Mouse (Mus musculus): ENCODE results near the gene Adam4. TPM values are rescaled to one million over a fixed set of nuclear protein-coding genes. Genes with fewer than 3 reads are reported as not detected.
"Not testable (repeated sequence)": the region's sequence is repeated elsewhere in the genome, so short reads cannot be mapped to it uniquely, and the experiment has no call there.

Gene Adam4
- 1 to 10 TPM; 2.5 to 4.9 (median 3.1) TPM for total RNA-seq (2022)

- no peak for DNase-seq (ENCODE audit: low spot score in 2 of 2)
Observed at GRCm38 (mm10) chr12:81421846-81422245, at the start of gene Adam4. Gene Adam4, minus strand, starts transcription at chr12:81421946.

DNA sequence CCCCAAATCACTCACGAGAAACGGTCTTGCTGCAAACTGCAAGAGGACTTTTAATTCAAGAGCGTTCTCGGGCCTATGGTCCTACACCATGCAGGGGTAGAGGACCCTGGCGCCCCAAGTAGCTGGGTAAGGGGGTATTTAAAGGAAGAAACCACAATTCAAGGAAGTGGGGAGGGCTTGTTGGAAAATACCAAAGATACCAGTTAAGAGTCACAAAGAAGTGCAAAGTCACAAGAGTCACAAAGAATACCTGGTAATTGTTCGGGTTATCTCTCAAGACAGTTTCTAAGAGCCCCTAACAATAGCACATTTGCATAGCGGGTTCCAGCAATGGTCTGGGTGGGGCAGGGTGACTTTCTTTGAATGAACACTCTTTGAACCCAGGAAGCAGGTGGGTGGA, 37.3 kb upstream of the Adam4 start:
- DNase-seq (ENCODE audit: low spot score in 2 of 2) = not testable (repeated sequence)

DNA sequence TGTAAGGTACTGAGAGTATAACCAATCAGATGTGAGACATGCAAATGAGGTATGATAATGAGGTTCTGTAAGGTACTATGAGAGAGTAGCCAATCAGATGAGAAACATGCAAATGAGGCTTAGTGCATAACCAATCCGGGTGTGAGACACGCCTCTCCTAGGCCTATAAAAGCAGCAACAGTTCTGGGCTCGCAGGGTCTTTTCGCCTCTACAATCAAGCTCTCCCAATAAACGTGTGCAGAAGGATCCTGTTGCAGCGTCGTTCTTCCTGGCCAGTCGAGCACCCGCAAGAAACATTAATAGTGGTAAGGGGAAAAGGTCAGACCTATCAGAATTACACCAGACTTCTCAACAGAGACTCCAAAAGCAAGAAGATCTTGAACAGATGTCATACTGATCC, 17.2 kb upstream of the Adam4 start:
- not testable (repeated sequence) for DNase-seq (ENCODE audit: low spot score in 2 of 2)

- DNase-seq (ENCODE audit: low spot score in 2 of 2) = not testable (repeated sequence)
Observed at GRCm38 (mm10) chr12:81434778-81435177, 13.0 kb upstream of the Adam4 start.

- DNase-seq (ENCODE audit: low spot score in 2 of 2) = no peak
Observed at GRCm38 (mm10) chr12:81413211-81413610, 8.5 kb downstream of the Adam4 start.

- DNase-seq (ENCODE audit: low spot score in 2 of 2) = no peak
Observed at GRCm38 (mm10) chr12:81408966-81409365, 12.8 kb downstream of the Adam4 start.

- peak; percentile 38 to 72 for DNase-seq (ENCODE audit: low spot score in 2 of 2)
Observed at GRCm38 (mm10) chr12:81402187-81402586, 19.6 kb downstream of the Adam4 start.

GRCm38 (mm10) chr12:81379364-81379763, 42.4 kb downstream of the Adam4 start, which contains the start of gene Gm4787:
Gene Gm4787, minus strand, starts transcription at chr12:81379464.
- DNase-seq (ENCODE audit: low spot score in 2 of 2) = not testable (repeated sequence)

Other genes with a start within 250 kb of the Adam4 start
- 10 to 100 TPM; 13.5 to 17.7 (median 15.3) TPM for gene Slc8a3, start 88.8 kb downstream of the Adam4 start, total RNA-seq (2022)
- gene Gm4787, start 42.5 kb downstream of the Adam4 start, total RNA-seq (2022) = 1 to 10 TPM; 1.8 to 2.4 (median 2.2) TPM
- gene Cox16, start 63.2 kb upstream of the Adam4 start, total RNA-seq (2022) = 10 to 100 TPM; 37.6 to 46.5 (median 40.4) TPM
- 10 to 100 TPM; 34.0 to 44.4 (median 41.8) TPM for gene Gm20498, start 111.0 kb upstream of the Adam4 start, total RNA-seq (2022)
- gene Synj2bp, start 111.0 kb upstream of the Adam4 start, total RNA-seq (2022) = 10 to 100 TPM; 30.7 to 35.8 (median 33.6) TPM
- gene Adam21, start 146.5 kb upstream of the Adam4 start, total RNA-seq (2022) = under 1 TPM; 0.25 to 0.38 (median 0.34) TPM
- 10 to 100 TPM; 25.9 to 38.6 (median 31.6) TPM for gene Med6, start 173.1 kb upstream of the Adam4 start, total RNA-seq (2022)
- 10 to 100 TPM; 37.0 to 43.8 (median 39.9) TPM for gene Ttc9, start 209.3 kb upstream of the Adam4 start, total RNA-seq (2022)